Mouse (Mus musculus): Measurements from ENCODE around the gene Rabgap1l. TPM values are rescaled to one million over a fixed set of nuclear protein-coding genes. Genes with fewer than 3 reads are reported as not detected.
A peak's percentile ranks its signal among the peaks of the same experiment; 100 is the strongest.

The Rabgap1l gene
- polyA plus RNA-seq, 1 experiment from 2014 or later = 44.8 TPM

- Histone ChIP-seq H3K9ac (replicated peaks; ENCODE audit: low read length) (no peak overlapping the region), H3K4me1 (ENCODE audit: control insufficient read depth, insufficient read depth, low read length) (no peaks in the 10 kb centered on the region), H3K4me2 (ENCODE audit: low read length) (no peak overlapping the region), H3K27ac (replicated peaks; ENCODE audit: low read depth, low read length) (no peak overlapping the region), H3K36me3 (ENCODE audit: control insufficient read depth, insufficient read depth, low read length) (peaks cover 10% of the 10 kb centered on the region; the same call in 1 of the 2 replicates), H3K27me3 (ENCODE audit: control insufficient read depth, insufficient read depth, low read length) (no peaks in the 10 kb centered on the region), H3K9me3 (ENCODE audit: control insufficient read depth, low read length) (no peaks in the 10 kb centered on the region), H3K4me3 (replicated peaks; ENCODE audit: low read depth, low read length) (no peak overlapping the region)
- WGBS = 92% methylated on average over 4 of the region's 4 CpGs
- ATAC-seq (ENCODE audit: low FRiP score, low TSS enrichment) = no peak
- no peak for DNase-seq
These were observed 565.8 kb downstream of the Rabgap1l start for GRCm38 (mm10) chr1:160227196-160227595.

DNA sequence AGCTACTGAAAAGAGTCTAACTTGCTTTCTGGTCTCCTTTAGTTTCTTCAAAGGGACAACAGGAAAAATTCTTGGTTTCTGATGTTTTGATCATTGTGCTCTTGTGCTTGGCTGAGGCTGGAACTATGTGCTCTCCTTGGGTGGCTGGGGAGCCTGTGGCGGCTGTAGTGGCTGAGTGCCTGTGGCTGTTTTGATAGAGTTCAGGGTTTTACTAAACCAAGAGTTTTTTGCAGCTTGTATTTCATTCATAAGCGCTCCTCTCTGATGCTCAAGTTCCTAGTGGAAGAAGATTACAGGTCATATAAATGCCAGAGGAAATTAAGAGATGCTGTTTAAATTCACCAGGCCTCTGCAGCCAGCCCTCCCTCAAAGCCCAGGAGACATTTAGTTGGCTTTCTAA is 568.9 kb downstream of the Rabgap1l start:
- 76% methylated on average over 2 of the region's 2 CpGs for WGBS
- Histone ChIP-seq H3K27ac (replicated peaks; ENCODE audit: low read depth, low read length) (no peak overlapping the region), H3K9me3 (ENCODE audit: control insufficient read depth, low read length) (no peaks in the 10 kb centered on the region), H3K4me1 (ENCODE audit: control insufficient read depth, insufficient read depth, low read length) (no peaks in the 10 kb centered on the region), H3K4me3 (replicated peaks; ENCODE audit: low read depth, low read length) (no peak overlapping the region), H3K4me2 (ENCODE audit: low read length) (no peak overlapping the region), H3K36me3 (ENCODE audit: control insufficient read depth, insufficient read depth, low read length) (peaks cover 10% of the 10 kb centered on the region; the same call in 1 of the 2 replicates), H3K9ac (replicated peaks; ENCODE audit: low read length) (no peak overlapping the region), H3K27me3 (ENCODE audit: control insufficient read depth, insufficient read depth, low read length) (no peaks in the 10 kb centered on the region)
- ATAC-seq (ENCODE audit: low FRiP score, low TSS enrichment) (no peak), DNase-seq (no peak)

- Histone ChIP-seq H3K4me1 (ENCODE audit: control insufficient read depth, insufficient read depth, low read length) (0 out of 2 replicates have a peak, but pooled peaks cover 4% of the 10 kb centered on the region), H3K27me3 (ENCODE audit: control insufficient read depth, insufficient read depth, low read length) (no peaks in the 10 kb centered on the region), H3K9ac (replicated peaks; ENCODE audit: low read length) (no peak overlapping the region), H3K9me3 (ENCODE audit: control insufficient read depth, low read length) (no peaks in the 10 kb centered on the region), H3K4me2 (ENCODE audit: low read length) (no peak overlapping the region), H3K27ac (replicated peaks; ENCODE audit: low read depth, low read length) (no peak overlapping the region), H3K36me3 (ENCODE audit: control insufficient read depth, insufficient read depth, low read length) (no peaks in the 10 kb centered on the region), H3K4me3 (replicated peaks; ENCODE audit: low read depth, low read length) (no peak overlapping the region)
- DNase-seq (no peak), ATAC-seq (ENCODE audit: low FRiP score, low TSS enrichment) (no peak)
- WGBS = 83% methylated on average over 3 of the region's 3 CpGs
These were observed 575.1 kb downstream of the Rabgap1l start for GRCm38 (mm10) chr1:160217898-160218297.

- ATAC-seq (ENCODE audit: low FRiP score, low TSS enrichment) = no peak
- 81% methylated on average over 7 of the region's 7 CpGs for WGBS
- peak overlapping the region; percentile 80; the same call in 1 of the 2 replicates for H3K4me2 ChIP-seq (ENCODE audit: low read length)
- H3K27me3 ChIP-seq (ENCODE audit: control insufficient read depth, insufficient read depth, low read length) = no peaks in the 10 kb centered on the region
- H3K4me3 ChIP-seq (replicated peaks; ENCODE audit: low read depth, low read length) = no peak overlapping the region
- DNase-seq = peak; percentile 25
- H3K9ac ChIP-seq (replicated peaks; ENCODE audit: low read length) = no peak overlapping the region
- peaks cover 25% of the 10 kb centered on the region for H3K4me1 ChIP-seq (ENCODE audit: control insufficient read depth, insufficient read depth, low read length)
- peak overlapping the region; percentile 100; the same call in 1 of the 2 replicates for H3K27ac ChIP-seq (replicated peaks; ENCODE audit: low read depth, low read length)
- no peaks in the 10 kb centered on the region for H3K9me3 ChIP-seq (ENCODE audit: control insufficient read depth, low read length)
- no peaks in the 10 kb centered on the region for H3K36me3 ChIP-seq (ENCODE audit: control insufficient read depth, insufficient read depth, low read length)
These were observed 578.8 kb downstream of the Rabgap1l start for GRCm38 (mm10) chr1:160214171-160214570.

DNA sequence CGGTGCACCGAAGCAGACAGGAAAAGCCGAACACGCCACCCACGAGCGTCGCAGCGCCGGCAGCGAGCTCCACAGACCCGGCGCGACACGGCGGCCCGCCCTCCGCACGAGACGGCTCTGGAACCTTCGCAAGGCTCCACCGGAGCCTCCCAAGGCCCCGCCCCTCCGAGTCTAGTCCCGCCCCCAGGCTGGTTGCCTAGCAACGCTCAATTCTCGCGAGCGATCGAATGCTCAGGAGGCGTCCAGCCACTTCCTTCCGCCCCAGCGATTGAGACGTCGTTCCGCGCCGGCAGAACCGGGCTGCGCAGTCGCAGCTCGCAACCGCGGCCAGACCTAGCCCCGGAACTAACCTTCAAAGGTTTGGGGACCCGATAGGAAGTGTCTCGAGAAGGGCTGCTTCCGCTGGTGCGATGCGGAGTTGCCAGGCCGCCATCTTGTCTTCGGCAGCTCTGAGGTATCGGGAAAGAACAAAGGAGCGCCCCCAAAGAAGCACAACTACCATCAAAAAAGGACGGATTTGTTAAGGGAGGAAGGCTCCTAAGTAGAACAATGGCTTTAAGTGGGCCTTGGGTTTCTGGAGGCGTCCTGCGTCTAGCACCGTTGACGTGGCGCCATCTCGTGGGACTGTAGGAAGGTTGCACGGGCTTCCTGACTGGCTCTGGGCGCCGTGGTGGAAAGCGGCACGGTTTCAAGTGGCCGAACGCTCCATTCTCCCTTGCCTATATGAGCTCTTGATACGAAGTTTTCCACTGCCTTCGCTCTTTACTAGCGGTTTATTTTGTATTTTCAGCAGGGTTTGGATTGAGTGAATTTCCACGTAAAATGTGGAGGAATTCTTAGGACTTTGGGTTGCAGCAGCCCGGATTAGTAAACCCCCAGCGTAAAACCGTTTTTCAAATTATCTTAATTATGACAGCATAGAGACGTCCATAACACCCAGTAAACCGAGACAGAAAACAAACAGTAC is 580.0 kb downstream of the Rabgap1l start, which contains the start of gene Cacybp:
Gene Cacybp (minus strand): TSS at position 173 of the 967 bp plus-strand sequence.
- peaks cover under 1% of the 10 kb centered on the region for H3K36me3 ChIP-seq (ENCODE audit: control insufficient read depth, insufficient read depth, low read length)
- peak within 1 kb of the TSS; percentile 85 for H3K4me2 ChIP-seq (ENCODE audit: low read length)
- H3K27ac ChIP-seq (replicated peaks; ENCODE audit: low read depth, low read length) = peak within 1 kb of the TSS; percentile 100
- under 1% methylated on average over 76 of the region's 76 CpGs for WGBS
- peak within 1 kb of the TSS; percentile 92 for H3K4me3 ChIP-seq (replicated peaks; ENCODE audit: low read depth, low read length)
- peak within 1 kb of the TSS; percentile 93 for H3K9ac ChIP-seq (replicated peaks; ENCODE audit: low read length)
- H3K27me3 ChIP-seq (ENCODE audit: control insufficient read depth, insufficient read depth, low read length) = no peaks in the 10 kb centered on the region
- peaks cover 25% of the 10 kb centered on the region for H3K4me1 ChIP-seq (ENCODE audit: control insufficient read depth, insufficient read depth, low read length)
- ATAC-seq (ENCODE audit: low FRiP score, low TSS enrichment) = peak; percentile 98
- no peaks in the 10 kb centered on the region for H3K9me3 ChIP-seq (ENCODE audit: control insufficient read depth, low read length)
- DNase-seq = peak; percentile 100

- DNase-seq (no peak), ATAC-seq (ENCODE audit: low FRiP score, low TSS enrichment) (peak; percentile 69; the same call in 1 of the 2 replicates)
- Histone ChIP-seq H3K9me3 (ENCODE audit: control insufficient read depth, low read length) (no peaks in the 10 kb centered on the region), H3K27me3 (ENCODE audit: control insufficient read depth, insufficient read depth, low read length) (no peaks in the 10 kb centered on the region), H3K4me1 (ENCODE audit: control insufficient read depth, insufficient read depth, low read length) (peaks cover 25% of the 10 kb centered on the region), H3K4me2 (ENCODE audit: low read length) (peak overlapping the region; percentile 85), H3K27ac (replicated peaks; ENCODE audit: low read depth, low read length) (peak overlapping the region; percentile 100), H3K9ac (replicated peaks; ENCODE audit: low read length) (peak overlapping the region; percentile 93), H3K36me3 (ENCODE audit: control insufficient read depth, insufficient read depth, low read length) (peaks cover 8% of the 10 kb centered on the region), H3K4me3 (replicated peaks; ENCODE audit: low read depth, low read length) (peak overlapping the region; percentile 92)
- under 1% methylated on average over 45 of the region's 45 CpGs for WGBS
These were observed 580.8 kb downstream of the Rabgap1l start for GRCm38 (mm10) chr1:160212123-160212691.

DNA sequence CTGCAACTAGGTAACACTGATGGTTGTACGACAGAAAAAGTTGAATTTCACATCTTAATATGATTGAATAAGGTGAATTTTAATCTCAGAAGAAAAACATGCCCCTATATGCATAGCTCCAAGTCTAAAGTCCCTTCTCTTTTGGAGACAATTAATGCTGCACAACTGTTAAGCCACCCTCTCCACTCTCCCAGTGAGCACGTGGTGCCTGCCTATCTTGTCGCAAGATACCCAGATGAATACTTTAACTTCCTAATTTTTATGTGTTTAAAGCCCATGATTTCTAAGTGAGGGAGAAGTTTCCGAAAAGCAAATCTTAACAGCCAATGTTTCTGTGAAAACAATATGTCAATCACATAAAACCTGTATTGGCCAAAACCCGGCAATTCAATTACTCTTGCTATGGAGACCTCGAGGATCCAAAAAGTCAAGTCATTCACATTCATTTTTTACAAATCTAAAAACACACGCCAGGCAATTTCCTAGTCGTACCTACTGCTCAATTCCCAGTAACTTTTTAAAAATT is 581.4 kb downstream of the Rabgap1l start:
- Histone ChIP-seq H3K27ac (replicated peaks; ENCODE audit: low read depth, low read length) (peak overlapping the region; percentile 100; the same call in 1 of the 2 replicates), H3K36me3 (ENCODE audit: control insufficient read depth, insufficient read depth, low read length) (peaks cover 14% of the 10 kb centered on the region), H3K27me3 (ENCODE audit: control insufficient read depth, insufficient read depth, low read length) (no peaks in the 10 kb centered on the region), H3K4me1 (ENCODE audit: control insufficient read depth, insufficient read depth, low read length) (peaks cover 25% of the 10 kb centered on the region), H3K4me2 (ENCODE audit: low read length) (peak overlapping the region; percentile 85), H3K9me3 (ENCODE audit: control insufficient read depth, low read length) (no peaks in the 10 kb centered on the region), H3K9ac (replicated peaks; ENCODE audit: low read length) (peak overlapping the region; percentile 93), H3K4me3 (replicated peaks; ENCODE audit: low read depth, low read length) (peak overlapping the region; percentile 92)
- ATAC-seq (ENCODE audit: low FRiP score, low TSS enrichment) (no peak), DNase-seq (peak; percentile 2)
- 3% methylated on average over 8 of the region's 8 CpGs for WGBS

- peak overlapping the region; percentile 92 for H3K4me3 ChIP-seq (replicated peaks; ENCODE audit: low read depth, low read length)
- peaks cover 25% of the 10 kb centered on the region for H3K36me3 ChIP-seq (ENCODE audit: control insufficient read depth, insufficient read depth, low read length)
- H3K9me3 ChIP-seq (ENCODE audit: control insufficient read depth, low read length) = no peaks in the 10 kb centered on the region
- DNase-seq (no peak), ATAC-seq (ENCODE audit: low FRiP score, low TSS enrichment) (no peak)
- H3K27me3 ChIP-seq (ENCODE audit: control insufficient read depth, insufficient read depth, low read length) = no peaks in the 10 kb centered on the region
- WGBS = 63% methylated on average over 3 of the region's 3 CpGs
- H3K27ac ChIP-seq (replicated peaks; ENCODE audit: low read depth, low read length) = no peak overlapping the region
- peak overlapping the region; percentile 85 for H3K4me2 ChIP-seq (ENCODE audit: low read length)
- peaks cover 25% of the 10 kb centered on the region for H3K4me1 ChIP-seq (ENCODE audit: control insufficient read depth, insufficient read depth, low read length)
- H3K9ac ChIP-seq (replicated peaks; ENCODE audit: low read length) = no peak overlapping the region
These were observed 582.4 kb downstream of the Rabgap1l start for GRCm38 (mm10) chr1:160210566-160210965.
